Mouse (Mus musculus) midbrain, embryonic 14.5 days (tissue): ENCODE measurements at regions not wholly inside any gene's neighbourhood (a gene's known extent, or its start where the extent isn't known, plus 50 kb on each side); places are given as distances from the start of the nearest gene placed in this dataset.

Source experiments
- ATAC-seq: fragments of 200-750 bp; cut with Nextera tagmentation; 2 replicates; pipeline ENCODE4 v1.8.0; 2017; ENCODE audit warnings: moderate number of reproducible peaks, moderate library complexity; ENCODE audit not compliant: low FRiP score, low TSS enrichment
- DNase-seq: peaks from one replicate; pipeline ENCODE4 v3.0.0-alpha.2; 2015
- H3K27ac ChIP-seq: fragments of 300-500 bp; sonication (generic); replicated peaks from 2 replicates; pipeline ENCODE4 v1.5.1; 2014; ENCODE audit warnings: mild to moderate bottlenecking, low read depth, low read length, moderate library complexity
- H3K27me3 ChIP-seq: fragments of 300-500 bp; sonication (generic); 2 replicates; pipeline ENCODE4 v1.6.1; 2014; ENCODE audit warnings: low read length, control low read depth, mixed read lengths; ENCODE audit not compliant: control insufficient read depth, insufficient read depth
- H3K36me3 ChIP-seq: fragments of 300-500 bp; sonication (generic); 2 replicates; pipeline ENCODE4 v1.6.1; 2014; ENCODE audit warnings: low read length, control low read depth; ENCODE audit not compliant: control insufficient read depth, insufficient read depth
- H3K4me1 ChIP-seq: fragments of 300-500 bp; sonication (generic); 2 replicates; pipeline ENCODE4 v1.6.1; 2014; ENCODE audit warnings: mild to moderate bottlenecking, antibody characterized with exemption, low read length, control low read depth; ENCODE audit not compliant: control insufficient read depth, insufficient read depth
- H3K4me2 ChIP-seq: fragments of 300-500 bp; sonication (generic); 2 replicates; pipeline ENCODE4 v1.6.1; 2014; ENCODE audit warnings: mild to moderate bottlenecking, low read length, moderate library complexity
- H3K4me3 ChIP-seq: fragments of 300-500 bp; sonication (generic); replicated peaks from 2 replicates; pipeline ENCODE4 v1.5.1; 2014; ENCODE audit warnings: low read depth, low read length
- H3K9ac ChIP-seq: fragments of 300-500 bp; sonication (generic); replicated peaks from 2 replicates; pipeline ENCODE4 v1.6.1; 2014; ENCODE audit warnings: mild to moderate bottlenecking, low read length, moderate library complexity
- H3K9me3 ChIP-seq: fragments of 300-500 bp; sonication (generic); 2 replicates; pipeline ENCODE4 v1.6.1; 2016; ENCODE audit warnings: low read length, control low read depth, mixed read lengths; ENCODE audit not compliant: control insufficient read depth
- WGBS: fragments of 180-500 bp; shearing (Covaris S2); extraction: QIAGEN DNeasy Blood & Tissue Kit; methylation state at CpG from one replicate; pipeline ENCODE4 v1.1.7; 2014; 5-methylcytosine and 5-hydroxymethylcytosine counted together

- H3K4me3 ChIP-seq, result no peak overlapping the region
- 79% methylated on average over 5 of the region's 5 CpGs for WGBS
- H3K27me3 ChIP-seq, result no peaks in the 10 kb centered on the region
- DNase-seq (no peak), ATAC-seq (no peak)
- H3K9me3 ChIP-seq, result no peaks in the 10 kb centered on the region
- no peaks in the 10 kb centered on the region for H3K4me1 ChIP-seq
- no peak overlapping the region for H3K4me2 ChIP-seq
- no peak overlapping the region for H3K27ac ChIP-seq
- no peaks in the 10 kb centered on the region for H3K36me3 ChIP-seq
- H3K9ac ChIP-seq, result no peak overlapping the region
Measured at GRCm38 (mm10) chr7:136792131-136792530, 102.3 kb upstream of the Mgmt start.

GRCm38 (mm10) chr7:136796415-136796814 is 98.0 kb upstream of the Mgmt start:
- Histone ChIP-seq H3K27me3 (no peaks in the 10 kb centered on the region), H3K27ac (no peak overlapping the region), H3K4me1 (0 out of 2 replicates have a peak, but pooled peaks cover 12% of the 10 kb centered on the region), H3K4me3 (no peak overlapping the region), H3K9me3 (no peaks in the 10 kb centered on the region), H3K4me2 (no peak overlapping the region), H3K9ac (no peak overlapping the region), H3K36me3 (no peaks in the 10 kb centered on the region)
- ATAC-seq (no peak), DNase-seq (no peak)

- no peak overlapping the region for H3K4me2 ChIP-seq
- H3K9me3 ChIP-seq, result no peaks in the 10 kb centered on the region
- H3K27me3 ChIP-seq, result no peaks in the 10 kb centered on the region
- H3K27ac ChIP-seq, result no peak overlapping the region
- peak; percentile 30 for DNase-seq
- 38% methylated on average over 11 of the region's 11 CpGs for WGBS
- no peaks in the 10 kb centered on the region for H3K36me3 ChIP-seq
- no peak for ATAC-seq
- H3K4me1 ChIP-seq, result 0 out of 2 replicates have a peak, but pooled peaks cover 13% of the 10 kb centered on the region
- H3K9ac ChIP-seq, result no peak overlapping the region; the same call in 1 of the 2 replicates
- no peak overlapping the region for H3K4me3 ChIP-seq
Measured at GRCm38 (mm10) chr7:136797780-136798435, 96.5 kb upstream of the Mgmt start.

GRCm38 (mm10) chr7:136798605-136799004 is 95.8 kb upstream of the Mgmt start:
- Histone ChIP-seq H3K9ac (no peak overlapping the region), H3K9me3 (no peaks in the 10 kb centered on the region)
- WGBS, result 93% methylated on average over 3 of the region's 3 CpGs

GRCm38 (mm10) chr7:136807101-136807500 is 87.3 kb upstream of the Mgmt start:
- no peak overlapping the region for H3K4me2 ChIP-seq
- H3K9ac ChIP-seq, result no peak overlapping the region
- no peak overlapping the region for H3K27ac ChIP-seq
- H3K4me3 ChIP-seq, result no peak overlapping the region
- 94% methylated on average over 6 of the region's 6 CpGs for WGBS
- no peak for ATAC-seq
- DNase-seq, result no peak
- H3K4me1 ChIP-seq, result no peaks in the 10 kb centered on the region
- no peaks in the 10 kb centered on the region for H3K36me3 ChIP-seq
- no peaks in the 10 kb centered on the region for H3K27me3 ChIP-seq
- H3K9me3 ChIP-seq, result no peaks in the 10 kb centered on the region

More at GRCm38 (mm10) chr7:136798605-136799004, 95.8 kb upstream of the Mgmt start:
- no peak overlapping the region for H3K4me3 ChIP-seq
- no peaks in the 10 kb centered on the region for H3K27me3 ChIP-seq
- 0 out of 2 replicates have a peak, but pooled peaks cover 13% of the 10 kb centered on the region for H3K4me1 ChIP-seq
- ATAC-seq (no peak), DNase-seq (no peak)
- H3K4me2 ChIP-seq, result no peak overlapping the region
- no peaks in the 10 kb centered on the region for H3K36me3 ChIP-seq
- no peak overlapping the region for H3K27ac ChIP-seq

- H3K4me1 ChIP-seq, result no peaks in the 10 kb centered on the region
- H3K9ac ChIP-seq, result no peak overlapping the region
- no peak for DNase-seq
- no peaks in the 10 kb centered on the region for H3K27me3 ChIP-seq
- no peak for ATAC-seq
- no peak overlapping the region for H3K27ac ChIP-seq
- H3K4me2 ChIP-seq, result no peak overlapping the region
- H3K9me3 ChIP-seq, result no peaks in the 10 kb centered on the region
- no peaks in the 10 kb centered on the region for H3K36me3 ChIP-seq
- no peak overlapping the region for H3K4me3 ChIP-seq
Measured at GRCm38 (mm10) chr7:136807968-136808367, 86.4 kb upstream of the Mgmt start.

GRCm38 (mm10) chr7:136809576-136809975 is 84.8 kb upstream of the Mgmt start:
- no peak for DNase-seq
- Histone ChIP-seq H3K4me3 (no peak overlapping the region), H3K4me1 (no peaks in the 10 kb centered on the region), H3K9ac (no peak overlapping the region), H3K36me3 (no peaks in the 10 kb centered on the region), H3K27ac (no peak overlapping the region), H3K9me3 (no peaks in the 10 kb centered on the region), H3K4me2 (no peak overlapping the region), H3K27me3 (no peaks in the 10 kb centered on the region)
- no peak for ATAC-seq
- WGBS, result 87% methylated on average over 8 of the region's 8 CpGs

GRCm38 (mm10) chr7:136813691-136814325 is 80.6 kb upstream of the Mgmt start:
- Histone ChIP-seq H3K4me3 (no peak overlapping the region), H3K4me2 (no peak overlapping the region), H3K4me1 (no peaks in the 10 kb centered on the region), H3K9me3 (no peaks in the 10 kb centered on the region), H3K27me3 (no peaks in the 10 kb centered on the region), H3K27ac (no peak overlapping the region), H3K36me3 (no peaks in the 10 kb centered on the region), H3K9ac (no peak overlapping the region)
- ATAC-seq (no peak), DNase-seq (no peak)
- WGBS, result 86% methylated on average over 9 of the region's 9 CpGs

GRCm38 (mm10) chr7:136814751-136815150 is 79.7 kb upstream of the Mgmt start:
- Histone ChIP-seq H3K27me3 (no peaks in the 10 kb centered on the region), H3K4me2 (no peak overlapping the region), H3K36me3 (no peaks in the 10 kb centered on the region), H3K27ac (no peak overlapping the region), H3K4me3 (no peak overlapping the region), H3K9ac (no peak overlapping the region), H3K4me1 (no peaks in the 10 kb centered on the region), H3K9me3 (no peaks in the 10 kb centered on the region)
- 79% methylated on average over 6 of the region's 6 CpGs for WGBS
- DNase-seq (no peak), ATAC-seq (no peak)
